In genomic region chr7:43671064-43671808, GRCm38 (mm10) we compare ENCODE assay signal across 1 mouse cellular context.
TF ChIP-seq lines count a peak whose summit lies in the region.

No protein-coding gene starts in this region.

TF ChIP-seq in MEL, 35 proteins besides CTCF, POLR2A, EP300 and RAD21:
- no peak for TF ChIP-seq MYC (IDR thresholded peaks at IDR 0.05; ENCODE audit: low read depth, low read length)
- no peak for TF ChIP-seq SIN3A (IDR thresholded peaks at IDR 0.05; ENCODE audit: low read length)
- TF ChIP-seq TBP (IDR thresholded peaks at IDR 0.05; ENCODE audit: low read depth, low read length): no peak
- no peak for TF ChIP-seq CHD2 (IDR thresholded peaks at IDR 0.05; ENCODE audit: low read length)
- TF ChIP-seq POLR2AphosphoS5 (IDR thresholded peaks at IDR 0.05; ENCODE audit: borderline replicate concordance, low read depth, low read length): no peak
- no peak for TF ChIP-seq MAX (IDR thresholded peaks at IDR 0.05; ENCODE audit: low read length)
- TF ChIP-seq MYB (IDR thresholded peaks at IDR 0.05; ENCODE audit: low read depth, low read length): no peak
- no peak for TF ChIP-seq MAFK (IDR thresholded peaks at IDR 0.05; ENCODE audit: borderline replicate concordance, low read depth, low read length)
- no peak for TF ChIP-seq BHLHE40 (IDR thresholded peaks at IDR 0.05; ENCODE audit: borderline replicate concordance, low read depth, low read length)
- TF ChIP-seq RCOR1 (IDR thresholded peaks at IDR 0.05; ENCODE audit: low read depth, low read length): no peak
- no peak for TF ChIP-seq NELFE (IDR thresholded peaks at IDR 0.05; ENCODE audit: low read depth, low read length)
- no peak for TF ChIP-seq KAT2A (conservative IDR thresholded peaks at IDR 0.05; ENCODE audit: low read depth, low read length)
- TF ChIP-seq GABPA (IDR thresholded peaks at IDR 0.05; ENCODE audit: low read depth, low read length): no peak
- TF ChIP-seq TCF12 (IDR thresholded peaks at IDR 0.05; ENCODE audit: low read depth, low read length): no peak
- no peak for TF ChIP-seq E2F4 (IDR thresholded peaks at IDR 0.05; ENCODE audit: borderline replicate concordance, low read depth, low read length)
- no peak for TF ChIP-seq MEF2A (IDR thresholded peaks at IDR 0.05; ENCODE audit: extremely low read depth, insufficient replicate concordance, low read depth, low read length, poor library complexity, severe bottlenecking)
- no peak for TF ChIP-seq POLR2AphosphoS2 (IDR thresholded peaks at IDR 0.05; ENCODE audit: low read length)
- no peak for TF ChIP-seq NRF1 (IDR thresholded peaks at IDR 0.05; ENCODE audit: insufficient read depth, low read depth, low read length, poor library complexity, severe bottlenecking)
TF ChIP-seq in MEL: peak in this region for 0.
